Mouse (Mus musculus) E14TG2a.4 (cell line): ENCODE measurements around the gene Ivd.

Source experiments
- CTCF ChIP-seq: conservative IDR thresholded peaks from 2 replicates; pipeline ENCODE4 v1.5.1; 2014; ENCODE audit warnings: low read length
- NANOG ChIP-seq: IDR thresholded peaks from 2 replicates; pipeline ENCODE4 v1.6.1; 2014; ENCODE audit warnings: borderline replicate concordance, low read length, mixed read lengths
- POU5F1 ChIP-seq: IDR thresholded peaks from 2 replicates; pipeline ENCODE4 v1.6.1; 2014; ENCODE audit warnings: low read length, borderline replicate concordance

- TF ChIP-seq CTCF (no peak), POU5F1 (no peak), NANOG (no peak)
These were observed 38.4 kb downstream of the Ivd start, which contains the start of gene Bahd1 for GRCm38 (mm10) chr2:118899981-118900825.
